Mouse (Mus musculus): Measurements from ENCODE around the gene Ghrl. TPM values are rescaled to one million over a fixed set of nuclear protein-coding genes. Genes with fewer than 3 reads are reported as not detected.
A peak's percentile ranks its signal among the peaks of the same experiment; 100 is the strongest.
"Not testable (repeated sequence)": the region's sequence is repeated elsewhere in the genome, so short reads cannot be mapped to it uniquely, and the experiment has no call there.

The Ghrl gene
- polyA plus RNA-seq, 1 experiment, result not detected

DNA sequence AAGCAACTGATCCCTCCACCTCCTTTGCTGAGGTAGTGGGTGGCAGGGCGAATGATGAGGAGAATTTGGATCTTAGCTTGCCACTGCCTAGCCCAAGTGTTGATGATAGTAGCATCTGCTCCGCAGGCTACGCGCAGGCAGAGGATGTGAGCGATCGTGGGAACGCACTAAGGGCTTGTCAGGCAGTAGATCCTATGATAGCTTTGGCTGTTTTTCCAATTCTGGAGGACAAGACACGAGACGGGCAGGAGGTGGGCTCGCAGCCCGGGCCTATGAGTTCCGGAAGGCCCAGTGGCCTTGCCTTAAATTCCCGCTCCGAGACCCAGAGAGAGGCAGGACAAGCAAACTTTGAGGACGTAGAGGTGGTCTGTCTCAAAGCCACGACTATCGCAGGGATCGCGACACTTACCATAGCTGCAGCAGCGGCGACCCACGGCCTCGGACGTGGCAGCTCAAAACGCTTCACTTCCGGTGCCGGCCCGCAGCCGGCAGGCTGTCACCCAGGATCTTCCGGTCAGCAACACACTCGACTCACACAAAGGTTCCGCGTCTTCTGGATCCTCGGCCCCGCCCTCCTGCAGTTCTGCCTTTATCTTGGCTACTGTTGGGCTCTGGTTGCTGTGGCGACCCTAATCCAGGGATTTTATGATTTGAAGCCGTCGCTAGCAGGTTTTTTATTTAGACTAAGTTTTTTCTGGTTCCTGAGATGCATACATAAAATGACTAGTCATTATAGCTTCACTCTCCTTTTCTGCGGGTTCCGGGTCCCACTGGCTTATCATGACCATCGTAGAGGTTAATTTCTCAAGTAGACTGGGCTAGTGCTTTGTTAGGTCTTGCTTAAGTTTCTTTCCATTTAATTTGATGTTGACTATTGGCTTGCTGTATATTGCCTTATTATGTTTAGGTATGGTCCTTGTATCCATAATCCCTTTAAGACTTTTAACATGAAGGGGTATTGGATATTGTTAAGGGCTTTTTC, 20.8 kb upstream of the Ghrl start, which contains the start of gene Sec13:
Gene Sec13 (minus strand): TSS at position 508 of the 982 bp plus-strand sequence.
- H3K4me3 ChIP-seq (ENCODE audit: insufficient read depth, low read length), result peak within 1 kb of the TSS; percentile 94
- H3K27ac ChIP-seq (ENCODE audit: insufficient read depth, low read depth, low read length), result peak within 1 kb of the TSS; percentile 54
- TF ChIP-seq CTCF (IDR thresholded peaks at IDR 0.05; ENCODE audit: low read depth, low read length), result no peak
- no peak for TF ChIP-seq POLR2A (IDR thresholded peaks at IDR 0.05; ENCODE audit: borderline replicate concordance, low read depth, low read length)
- H3K4me1 ChIP-seq (ENCODE audit: control insufficient read depth, insufficient read depth, low read length), result peaks cover 16% of the 10 kb centered on the region

DNA sequence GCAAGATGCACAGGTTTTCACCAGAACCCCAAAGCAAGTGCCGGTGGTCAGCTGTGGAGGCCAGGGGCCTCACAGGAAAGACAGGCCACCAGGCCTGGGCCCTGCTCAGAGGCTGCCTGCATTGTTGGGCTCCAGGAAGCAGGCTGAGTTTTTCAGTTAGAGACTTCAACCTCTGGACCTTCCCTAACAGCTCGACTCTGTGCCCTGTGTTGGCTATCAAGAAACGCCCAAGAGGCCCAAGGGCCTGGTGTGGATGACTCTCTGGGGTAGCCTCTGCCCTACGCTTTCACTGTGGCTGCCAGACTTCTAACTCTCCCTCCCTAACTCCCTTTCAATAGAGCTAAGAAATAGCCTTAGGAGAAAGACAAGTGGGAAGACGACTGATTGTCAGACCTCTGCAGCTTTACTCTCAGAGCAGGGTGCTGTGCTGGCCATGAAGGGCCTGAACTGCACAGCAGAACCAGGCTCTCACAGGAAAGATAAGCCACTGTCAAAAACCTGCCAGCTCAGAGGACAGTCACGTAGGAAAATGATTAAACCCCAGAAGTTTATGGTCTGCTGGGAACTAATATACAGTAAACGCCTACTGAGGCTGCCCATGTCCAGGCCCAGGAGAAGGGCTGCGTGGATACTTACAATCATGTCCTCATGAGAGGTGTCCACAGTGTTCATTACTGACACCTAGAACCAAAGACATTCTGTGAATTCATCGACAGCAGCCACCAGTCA, 17.8 kb upstream of the Ghrl start:
- Histone ChIP-seq H3K4me3 (ENCODE audit: insufficient read depth, low read length) (no peak overlapping the region), H3K27ac (ENCODE audit: insufficient read depth, low read depth, low read length) (no peak overlapping the region), H3K4me1 (ENCODE audit: control insufficient read depth, insufficient read depth, low read length) (peaks cover 16% of the 10 kb centered on the region)
- TF ChIP-seq CTCF (IDR thresholded peaks at IDR 0.05; ENCODE audit: low read depth, low read length) (no peak), POLR2A (IDR thresholded peaks at IDR 0.05; ENCODE audit: borderline replicate concordance, low read depth, low read length) (no peak)

DNA sequence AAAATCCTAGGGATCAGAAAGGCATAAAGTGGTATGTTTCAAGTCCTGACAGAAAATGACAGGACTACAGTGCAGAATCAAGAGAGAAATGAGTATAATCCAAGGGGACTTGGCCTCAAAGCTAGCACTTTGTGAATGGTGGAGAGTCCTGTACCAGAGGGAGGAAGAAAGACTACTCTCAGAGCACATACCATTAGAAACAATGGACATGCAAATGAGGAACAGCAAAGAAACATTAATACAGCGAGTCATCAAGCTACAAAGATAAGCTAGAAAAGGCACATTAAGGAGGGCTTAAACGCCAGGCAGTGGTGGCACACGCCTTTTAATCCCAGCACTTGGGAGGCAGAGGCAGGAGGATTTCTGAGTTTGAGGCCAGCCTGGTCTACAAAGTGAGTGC, 11.6 kb upstream of the Ghrl start:
- TF ChIP-seq CTCF (IDR thresholded peaks at IDR 0.05; ENCODE audit: low read depth, low read length), result no peak
- no peak for TF ChIP-seq POLR2A (IDR thresholded peaks at IDR 0.05; ENCODE audit: borderline replicate concordance, low read depth, low read length)
- H3K4me3 ChIP-seq (ENCODE audit: insufficient read depth, low read length), result no peak overlapping the region

GRCm38 (mm10) chr6:113728181-113728580, 8.5 kb upstream of the Ghrl start:
- Histone ChIP-seq H3K27ac (ENCODE audit: insufficient read depth, low read depth, low read length) (no peak overlapping the region), H3K4me3 (ENCODE audit: insufficient read depth, low read length) (no peak overlapping the region), H3K4me1 (ENCODE audit: control insufficient read depth, insufficient read depth, low read length) (peaks cover 8% of the 10 kb centered on the region)
- no peak for TF ChIP-seq CTCF (IDR thresholded peaks at IDR 0.05; ENCODE audit: low read depth, low read length)
- no peak for TF ChIP-seq POLR2A (IDR thresholded peaks at IDR 0.05; ENCODE audit: borderline replicate concordance, low read depth, low read length)

More for the DNA sequence above, 11.6 kb upstream of the Ghrl start:
- H3K27ac ChIP-seq (ENCODE audit: insufficient read depth, low read depth, low read length), result no peak overlapping the region
- peaks cover 8% of the 10 kb centered on the region for H3K4me1 ChIP-seq (ENCODE audit: control insufficient read depth, insufficient read depth, low read length)

- H3K27ac ChIP-seq (ENCODE audit: insufficient read depth, low read depth, low read length), result no peak overlapping the region
- no peak for TF ChIP-seq CTCF (IDR thresholded peaks at IDR 0.05; ENCODE audit: low read depth, low read length)
- no peak for TF ChIP-seq POLR2A (IDR thresholded peaks at IDR 0.05; ENCODE audit: borderline replicate concordance, low read depth, low read length)
- peaks cover 26% of the 10 kb centered on the region for H3K4me1 ChIP-seq (ENCODE audit: control insufficient read depth, insufficient read depth, low read length)
- H3K4me3 ChIP-seq (ENCODE audit: insufficient read depth, low read length), result no peak overlapping the region
These were observed 1.4 kb upstream of the Ghrl start for GRCm38 (mm10) chr6:113721061-113721460.

DNA sequence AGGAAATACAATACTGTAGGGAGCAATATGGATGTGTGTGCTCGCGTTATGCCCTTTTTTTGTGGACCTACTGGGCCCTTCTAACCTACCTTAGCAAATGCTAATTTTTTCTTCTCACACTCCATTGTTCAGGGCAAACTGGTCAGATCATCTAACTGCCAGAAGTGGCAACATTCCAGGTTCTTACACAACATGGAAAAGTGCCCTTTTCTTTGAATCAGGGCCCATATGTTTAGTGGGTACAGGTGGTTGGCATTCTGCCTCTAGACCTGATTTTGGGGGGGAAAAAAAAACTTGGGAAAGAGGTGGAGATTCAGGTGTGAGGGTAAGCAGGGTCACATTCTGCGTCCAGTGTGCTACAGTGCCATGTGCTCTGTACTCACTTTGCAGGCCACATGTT, 2.1 kb downstream of the Ghrl start:
- Histone ChIP-seq H3K4me3 (ENCODE audit: insufficient read depth, low read length) (no peak overlapping the region), H3K4me1 (ENCODE audit: control insufficient read depth, insufficient read depth, low read length) (peaks cover 53% of the 10 kb centered on the region), H3K27ac (ENCODE audit: insufficient read depth, low read depth, low read length) (peak overlapping the region; percentile 24; the same call in 1 of the 2 replicates)
- TF ChIP-seq POLR2A (IDR thresholded peaks at IDR 0.05; ENCODE audit: borderline replicate concordance, low read depth, low read length), result no peak
- no peak for TF ChIP-seq CTCF (IDR thresholded peaks at IDR 0.05; ENCODE audit: low read depth, low read length)

- Histone ChIP-seq H3K4me3 (ENCODE audit: insufficient read depth, low read length) (no peak overlapping the region), H3K4me1 (ENCODE audit: control insufficient read depth, insufficient read depth, low read length) (peaks cover 53% of the 10 kb centered on the region), H3K27ac (ENCODE audit: insufficient read depth, low read depth, low read length) (peak overlapping the region; percentile 95)
- TF ChIP-seq CTCF (IDR thresholded peaks at IDR 0.05; ENCODE audit: low read depth, low read length), result no peak
- TF ChIP-seq POLR2A (IDR thresholded peaks at IDR 0.05; ENCODE audit: borderline replicate concordance, low read depth, low read length), result no peak
These were observed 4.9 kb downstream of the Ghrl start for GRCm38 (mm10) chr6:113714797-113715196.

DNA sequence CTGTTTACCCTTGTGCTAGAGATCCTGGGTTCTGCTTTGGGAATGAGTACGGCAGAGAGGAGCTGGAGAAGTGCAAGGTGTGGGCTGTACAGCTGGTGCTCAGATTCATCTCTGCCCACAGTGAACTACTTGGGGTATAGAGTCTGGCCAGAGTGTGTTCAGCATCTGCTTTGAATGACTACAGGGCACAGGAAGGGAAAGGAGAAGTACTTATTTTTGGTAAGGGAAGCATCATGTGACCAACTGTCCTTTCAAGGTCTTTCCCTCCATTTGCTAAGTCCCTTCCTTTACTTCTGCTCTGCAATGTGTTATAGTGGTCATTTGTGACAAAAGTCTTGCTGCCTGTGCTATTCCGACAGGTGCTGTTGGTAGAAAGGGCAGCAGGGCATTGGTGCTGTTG, 5.4 kb downstream of the Ghrl start:
- TF ChIP-seq POLR2A (IDR thresholded peaks at IDR 0.05; ENCODE audit: borderline replicate concordance, low read depth, low read length) (no peak), CTCF (IDR thresholded peaks at IDR 0.05; ENCODE audit: low read depth, low read length) (no peak)
- Histone ChIP-seq H3K4me1 (ENCODE audit: control insufficient read depth, insufficient read depth, low read length) (peaks cover 53% of the 10 kb centered on the region), H3K27ac (ENCODE audit: insufficient read depth, low read depth, low read length) (peak overlapping the region; percentile 95), H3K4me3 (ENCODE audit: insufficient read depth, low read length) (no peak overlapping the region)

DNA sequence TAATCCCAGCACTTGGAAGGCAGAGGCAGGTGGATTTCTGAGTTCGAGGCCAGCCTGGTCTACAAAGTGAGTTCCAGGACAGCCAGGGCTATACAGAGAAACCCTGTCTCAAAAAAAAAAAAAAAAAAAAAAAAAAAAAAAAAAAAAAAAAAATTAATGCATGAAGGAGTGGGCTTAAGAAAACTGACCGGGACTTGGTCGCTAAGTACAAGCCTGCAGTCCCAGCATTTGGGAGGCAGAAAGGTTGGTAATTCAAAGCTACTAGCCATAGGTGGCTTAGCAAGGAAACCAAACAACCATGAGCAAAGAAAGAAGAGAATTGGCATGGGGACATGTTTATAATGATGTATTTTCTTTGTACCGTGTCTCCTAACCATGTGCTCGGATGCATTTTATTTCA, 6.3 kb downstream of the Ghrl start:
- H3K4me3 ChIP-seq (ENCODE audit: insufficient read depth, low read length), result not testable (repeated sequence)
- H3K4me1 ChIP-seq (ENCODE audit: control insufficient read depth, insufficient read depth, low read length), result peaks cover 51% of the 10 kb centered on the region
- peak overlapping the region; percentile 95 for H3K27ac ChIP-seq (ENCODE audit: insufficient read depth, low read depth, low read length)

- TF ChIP-seq POLR2A (IDR thresholded peaks at IDR 0.05; ENCODE audit: borderline replicate concordance, low read depth, low read length), result no peak
- no peak for TF ChIP-seq CTCF (IDR thresholded peaks at IDR 0.05; ENCODE audit: low read depth, low read length)
- H3K4me1 ChIP-seq (ENCODE audit: control insufficient read depth, insufficient read depth, low read length), result peaks cover 44% of the 10 kb centered on the region
- no peak overlapping the region for H3K4me3 ChIP-seq (ENCODE audit: insufficient read depth, low read length)
- peak overlapping the region; percentile 11 for H3K27ac ChIP-seq (ENCODE audit: insufficient read depth, low read depth, low read length)
These were observed 7.0 kb downstream of the Ghrl start for GRCm38 (mm10) chr6:113712718-113713117.

Data from bone marrow macrophage, adult 2 months (primary cell).